Mouse (Mus musculus) gastrocnemius, adult 8-10 months (tissue): ENCODE data around the gene Cntnap2. TPM values are rescaled to one million over a fixed set of nuclear protein-coding genes. Genes with fewer than 3 reads are reported as not detected.

Experiments used
- DNase-seq, 2 experiments: peaks; one replicate each; pipeline ENCODE4 v3.0.0; 2022; ENCODE audit warnings: low spot score in 2 of 2
- total RNA-seq, 4 experiments: library from RNA; stranded (reverse); gene quantifications; 2 replicates each; pipeline ENCODE4 v1.2.4; 2022

Gene Cntnap2
- total RNA-seq, 4 experiments from 2014 or later: 4.4 to 9.3 (median 6.0) TPM

- no peak for DNase-seq
These were observed 2233.3 kb downstream of the Cntnap2 start for GRCm38 (mm10) chr6:47292437-47292836.

GRCm38 (mm10) chr6:47294433-47294832, 2235.3 kb downstream of the Cntnap2 start:
- DNase-seq: no peak

- DNase-seq: no peak
These were observed 2245.8 kb downstream of the Cntnap2 start for GRCm38 (mm10) chr6:47304848-47305490.

GRCm38 (mm10) chr6:47306065-47306798, 2247.1 kb downstream of the Cntnap2 start:
- no peak for DNase-seq

- DNase-seq: no peak
These were observed 2247.8 kb downstream of the Cntnap2 start for GRCm38 (mm10) chr6:47306954-47307353.

- DNase-seq: no peak
These were observed 2255.6 kb downstream of the Cntnap2 start for GRCm38 (mm10) chr6:47314507-47315334.

- no peak for DNase-seq
These were observed 2256.3 kb downstream of the Cntnap2 start for GRCm38 (mm10) chr6:47315454-47315853.

GRCm38 (mm10) chr6:47317253-47317652, 2258.1 kb downstream of the Cntnap2 start:
- no peak for DNase-seq

GRCm38 (mm10) chr6:47318705-47319104, 2259.5 kb downstream of the Cntnap2 start:
- no peak for DNase-seq

- no peak for DNase-seq
These were observed 2260.3 kb downstream of the Cntnap2 start for GRCm38 (mm10) chr6:47319309-47319983.

GRCm38 (mm10) chr6:47323169-47323835, 2264.1 kb downstream of the Cntnap2 start:
- DNase-seq: no peak

GRCm38 (mm10) chr6:47323886-47324285, 2264.7 kb downstream of the Cntnap2 start:
- no peak for DNase-seq

- no peak for DNase-seq
These were observed 2269.1 kb downstream of the Cntnap2 start for GRCm38 (mm10) chr6:47328281-47328680.

GRCm38 (mm10) chr6:47329212-47329611, 2270.1 kb downstream of the Cntnap2 start:
- no peak for DNase-seq

- DNase-seq: no peak
These were observed 2273.9 kb downstream of the Cntnap2 start for GRCm38 (mm10) chr6:47333016-47333415.

- DNase-seq: no peak
These were observed 2275.2 kb downstream of the Cntnap2 start for GRCm38 (mm10) chr6:47334377-47334776.

GRCm38 (mm10) chr6:47337300-47337699, 2278.1 kb downstream of the Cntnap2 start:
- no peak for DNase-seq

GRCm38 (mm10) chr6:47338113-47338512, 2279.0 kb downstream of the Cntnap2 start:
- no peak for DNase-seq

GRCm38 (mm10) chr6:47340813-47341502, 2281.8 kb downstream of the Cntnap2 start:
- no peak for DNase-seq

- no peak for DNase-seq
These were observed 2282.3 kb downstream of the Cntnap2 start for GRCm38 (mm10) chr6:47341503-47341884.
